Mouse (Mus musculus): Measurements from ENCODE around the gene Sntg2. TPM values are rescaled to one million over a fixed set of nuclear protein-coding genes. Genes with fewer than 3 reads are reported as not detected.

The Sntg2 gene
- polyA plus RNA-seq, 1 experiment, result 0.88 TPM

DNA sequence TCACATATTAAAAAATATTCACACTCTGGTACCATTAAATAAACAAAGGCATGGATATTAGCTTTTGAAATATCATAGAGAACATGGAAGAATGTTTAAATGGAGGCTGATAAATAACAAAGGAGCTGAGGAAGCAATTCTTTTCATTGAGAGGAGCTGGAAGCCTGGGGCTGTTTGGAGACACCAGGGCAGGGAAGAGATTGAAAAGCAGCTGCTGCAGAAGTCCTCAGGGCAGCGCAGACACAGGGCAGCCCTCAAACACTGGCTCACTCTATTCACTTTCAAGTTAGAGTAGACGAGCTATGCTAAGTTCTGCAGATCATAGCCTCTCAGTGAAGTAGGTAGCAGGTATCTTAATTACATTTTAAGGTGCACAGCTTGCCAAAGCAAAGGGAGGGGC is 164.6 kb downstream of the Sntg2 start:
- no peak overlapping the region for H3K27ac ChIP-seq (ENCODE audit: insufficient read depth, low read depth, low read length)
- H3K4me3 ChIP-seq (ENCODE audit: insufficient read depth, low read depth, low read length), result no peak overlapping the region
- TF ChIP-seq CTCF (conservative IDR thresholded peaks at IDR 0.05; ENCODE audit: insufficient read depth, insufficient read length, low read depth, low read length) (no peak), POLR2A (IDR thresholded peaks at IDR 0.05; ENCODE audit: low read depth, low read length) (no peak)
- no peaks in the 10 kb centered on the region for H3K4me1 ChIP-seq (ENCODE audit: control insufficient read depth, insufficient read depth, low read length)
- WGBS, result 75% methylated on average over 2 of the region's 2 CpGs
- H3K36me3 ChIP-seq (ENCODE audit: control insufficient read depth, insufficient read depth, low read length), result no peaks in the 10 kb centered on the region
- H3K27me3 ChIP-seq (replicated peaks; ENCODE audit: control insufficient read depth, insufficient read depth, low read length), result no peaks in the 10 kb centered on the region
- DNase-seq, result no peak

DNA sequence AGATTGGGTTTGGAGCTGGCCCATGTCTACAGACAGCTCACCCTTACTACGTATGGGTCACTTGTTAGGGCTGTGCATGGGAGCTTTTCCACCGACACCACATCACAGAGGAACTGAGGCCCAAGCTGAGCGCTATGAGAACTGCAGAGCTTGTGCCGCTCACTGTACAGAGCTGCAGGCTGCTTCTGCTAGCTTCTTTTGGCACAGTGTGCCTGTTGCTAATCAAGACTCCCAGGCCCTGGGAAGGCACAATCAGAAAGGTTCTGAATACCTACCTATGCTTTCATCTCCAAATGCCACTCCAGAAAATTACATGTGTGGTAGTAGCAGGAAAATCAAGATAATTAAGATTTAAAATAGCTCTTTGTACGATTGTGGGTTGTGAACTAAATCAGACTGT is 165.1 kb downstream of the Sntg2 start:
- H3K27me3 ChIP-seq (replicated peaks; ENCODE audit: control insufficient read depth, insufficient read depth, low read length), result no peaks in the 10 kb centered on the region
- no peak overlapping the region for H3K27ac ChIP-seq (ENCODE audit: insufficient read depth, low read depth, low read length)
- 79% methylated on average over 5 of the region's 5 CpGs for WGBS

DNA sequence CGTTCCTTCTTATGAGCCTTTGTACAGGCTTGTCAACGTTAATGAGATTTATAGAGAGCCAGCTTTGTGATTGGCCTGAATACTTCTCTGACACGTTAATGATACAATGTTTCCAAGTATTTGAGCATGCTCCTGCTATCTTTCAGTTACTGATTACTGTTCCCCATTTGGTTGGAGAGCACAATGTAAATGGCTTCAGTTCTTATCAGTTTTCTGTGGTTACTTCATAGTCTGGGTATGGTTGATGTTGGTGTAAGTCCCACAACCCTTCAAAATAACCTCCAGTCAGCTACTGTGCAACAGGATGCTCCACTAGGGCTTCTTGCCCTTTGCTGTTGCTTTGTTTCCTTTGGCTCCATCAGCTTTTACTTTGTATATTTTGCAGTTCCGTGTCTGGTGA is 168.7 kb downstream of the Sntg2 start:
- Histone ChIP-seq H3K27ac (ENCODE audit: insufficient read depth, low read depth, low read length) (no peak overlapping the region), H3K36me3 (ENCODE audit: control insufficient read depth, insufficient read depth, low read length) (no peaks in the 10 kb centered on the region), H3K27me3 (replicated peaks; ENCODE audit: control insufficient read depth, insufficient read depth, low read length) (no peaks in the 10 kb centered on the region), H3K4me1 (ENCODE audit: control insufficient read depth, insufficient read depth, low read length) (no peaks in the 10 kb centered on the region), H3K4me3 (ENCODE audit: insufficient read depth, low read depth, low read length) (no peak overlapping the region)
- no peak for DNase-seq
- TF ChIP-seq POLR2A (IDR thresholded peaks at IDR 0.05; ENCODE audit: low read depth, low read length) (no peak), CTCF (conservative IDR thresholded peaks at IDR 0.05; ENCODE audit: insufficient read depth, insufficient read length, low read depth, low read length) (no peak)
- WGBS, result 43% methylated on average over 4 of the region's 4 CpGs

More for the DNA sequence above, 165.1 kb downstream of the Sntg2 start:
- TF ChIP-seq POLR2A (IDR thresholded peaks at IDR 0.05; ENCODE audit: low read depth, low read length) (no peak), CTCF (conservative IDR thresholded peaks at IDR 0.05; ENCODE audit: insufficient read depth, insufficient read length, low read depth, low read length) (no peak)
- no peak overlapping the region for H3K4me3 ChIP-seq (ENCODE audit: insufficient read depth, low read depth, low read length)
- H3K4me1 ChIP-seq (ENCODE audit: control insufficient read depth, insufficient read depth, low read length), result no peaks in the 10 kb centered on the region
- no peaks in the 10 kb centered on the region for H3K36me3 ChIP-seq (ENCODE audit: control insufficient read depth, insufficient read depth, low read length)
- no peak for DNase-seq

DNA sequence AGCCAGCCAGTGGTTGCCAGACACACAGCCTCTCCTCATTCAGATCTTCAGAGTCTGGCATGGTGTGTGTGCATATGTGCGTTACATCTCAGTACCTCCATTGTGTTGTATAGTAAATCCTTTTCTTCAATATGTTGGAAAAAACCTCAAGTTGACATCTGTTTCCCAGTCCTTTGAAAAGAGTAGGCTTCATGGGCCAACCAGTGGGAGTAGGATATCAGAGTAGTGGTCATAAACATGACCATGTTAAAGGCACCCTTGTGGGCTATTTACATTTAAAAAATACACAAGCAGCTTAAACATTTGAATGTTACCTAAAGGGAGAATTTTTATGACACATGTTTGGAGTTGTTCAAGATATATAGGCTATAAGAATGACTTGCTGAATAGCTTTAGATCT is 170.4 kb downstream of the Sntg2 start:
- no peaks in the 10 kb centered on the region for H3K36me3 ChIP-seq (ENCODE audit: control insufficient read depth, insufficient read depth, low read length)
- no peak overlapping the region for H3K27ac ChIP-seq (ENCODE audit: insufficient read depth, low read depth, low read length)
- no peak for DNase-seq
- TF ChIP-seq POLR2A (IDR thresholded peaks at IDR 0.05; ENCODE audit: low read depth, low read length) (no peak), CTCF (conservative IDR thresholded peaks at IDR 0.05; ENCODE audit: insufficient read depth, insufficient read length, low read depth, low read length) (no peak)
- 97% methylated on average over 1 of the region's 1 CpGs for WGBS
- no peaks in the 10 kb centered on the region for H3K4me1 ChIP-seq (ENCODE audit: control insufficient read depth, insufficient read depth, low read length)
- H3K27me3 ChIP-seq (replicated peaks; ENCODE audit: control insufficient read depth, insufficient read depth, low read length), result no peaks in the 10 kb centered on the region
- H3K4me3 ChIP-seq (ENCODE audit: insufficient read depth, low read depth, low read length), result no peak overlapping the region

DNA sequence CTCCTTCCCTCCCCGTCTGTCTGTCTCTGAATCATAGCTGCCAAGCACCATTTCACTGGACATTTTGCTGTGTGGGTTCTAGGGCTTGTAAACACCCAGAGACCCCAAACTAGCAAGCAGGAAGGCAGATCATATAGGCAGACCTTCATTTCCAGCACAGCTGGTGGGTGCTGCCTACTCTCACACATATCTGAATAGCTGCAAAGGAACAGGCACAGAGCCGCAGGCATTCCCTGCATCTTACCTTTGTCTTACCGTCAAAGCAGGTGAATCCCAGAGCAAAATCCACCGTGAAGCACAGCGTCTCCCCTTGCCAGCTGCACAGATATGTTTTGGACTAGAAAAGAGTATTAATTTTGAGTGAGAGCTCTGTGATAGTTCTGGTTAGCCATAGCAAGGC is 172.1 kb downstream of the Sntg2 start:
- Histone ChIP-seq H3K27ac (ENCODE audit: insufficient read depth, low read depth, low read length) (no peak overlapping the region), H3K4me3 (ENCODE audit: insufficient read depth, low read depth, low read length) (no peak overlapping the region), H3K4me1 (ENCODE audit: control insufficient read depth, insufficient read depth, low read length) (no peaks in the 10 kb centered on the region), H3K27me3 (replicated peaks; ENCODE audit: control insufficient read depth, insufficient read depth, low read length) (no peaks in the 10 kb centered on the region), H3K36me3 (ENCODE audit: control insufficient read depth, insufficient read depth, low read length) (no peaks in the 10 kb centered on the region)
- no peak for DNase-seq
- TF ChIP-seq POLR2A (IDR thresholded peaks at IDR 0.05; ENCODE audit: low read depth, low read length) (no peak), CTCF (conservative IDR thresholded peaks at IDR 0.05; ENCODE audit: insufficient read depth, insufficient read length, low read depth, low read length) (no peak)
- 84% methylated on average over 5 of the region's 5 CpGs for WGBS

DNA sequence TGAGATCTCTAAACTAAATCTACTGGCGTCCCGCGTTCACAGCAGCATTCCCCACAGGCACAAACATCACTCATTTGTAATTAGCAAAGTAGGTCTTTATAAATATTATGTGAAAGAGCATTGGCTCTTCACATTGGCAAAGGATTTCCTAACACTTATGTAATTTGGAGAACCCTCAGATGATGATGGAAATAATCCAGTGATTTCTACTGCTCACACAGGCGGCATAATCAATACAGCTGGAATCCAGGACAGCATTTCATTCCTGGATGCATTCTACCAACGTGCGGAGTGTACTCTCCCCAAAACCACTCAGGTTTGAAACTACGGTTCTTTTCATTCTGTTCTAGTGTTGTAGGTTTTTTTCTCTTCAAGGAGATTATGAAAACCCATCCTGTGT is 172.6 kb downstream of the Sntg2 start:
- H3K27me3 ChIP-seq (replicated peaks; ENCODE audit: control insufficient read depth, insufficient read depth, low read length), result no peaks in the 10 kb centered on the region
- no peaks in the 10 kb centered on the region for H3K4me1 ChIP-seq (ENCODE audit: control insufficient read depth, insufficient read depth, low read length)
- no peak overlapping the region for H3K27ac ChIP-seq (ENCODE audit: insufficient read depth, low read depth, low read length)
- H3K4me3 ChIP-seq (ENCODE audit: insufficient read depth, low read depth, low read length), result no peak overlapping the region
- 90% methylated on average over 7 of the region's 7 CpGs for WGBS
- DNase-seq, result no peak
- TF ChIP-seq POLR2A (IDR thresholded peaks at IDR 0.05; ENCODE audit: low read depth, low read length) (no peak), CTCF (conservative IDR thresholded peaks at IDR 0.05; ENCODE audit: insufficient read depth, insufficient read length, low read depth, low read length) (no peak)
- no peaks in the 10 kb centered on the region for H3K36me3 ChIP-seq (ENCODE audit: control insufficient read depth, insufficient read depth, low read length)

DNA sequence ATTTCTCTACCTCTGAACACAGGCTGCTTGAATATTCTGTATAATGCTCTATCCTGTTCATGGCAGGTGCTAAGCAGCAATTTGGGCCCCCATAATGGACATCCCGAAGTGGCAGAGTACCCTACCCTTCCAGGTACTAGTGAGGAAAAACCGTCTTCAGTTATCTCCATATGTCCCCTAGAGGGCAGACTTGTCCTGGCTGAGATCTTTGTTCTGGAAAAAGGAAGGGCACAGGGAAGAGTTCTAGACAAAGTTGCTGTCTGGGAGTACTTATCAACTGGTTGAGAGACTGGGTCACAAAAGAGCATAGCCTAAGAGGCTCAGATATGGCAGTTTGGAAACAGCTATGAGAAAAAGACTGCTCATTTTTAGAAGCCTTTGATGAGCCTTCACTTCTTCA is 173.4 kb downstream of the Sntg2 start:
- peak; percentile 58 for DNase-seq
- no peaks in the 10 kb centered on the region for H3K36me3 ChIP-seq (ENCODE audit: control insufficient read depth, insufficient read depth, low read length)
- H3K27me3 ChIP-seq (replicated peaks; ENCODE audit: control insufficient read depth, insufficient read depth, low read length), result no peaks in the 10 kb centered on the region
- WGBS, result 22% methylated on average over 2 of the region's 2 CpGs
- no peak overlapping the region for H3K4me3 ChIP-seq (ENCODE audit: insufficient read depth, low read depth, low read length)
- no peak overlapping the region for H3K27ac ChIP-seq (ENCODE audit: insufficient read depth, low read depth, low read length)
- no peaks in the 10 kb centered on the region for H3K4me1 ChIP-seq (ENCODE audit: control insufficient read depth, insufficient read depth, low read length)
- TF ChIP-seq POLR2A (IDR thresholded peaks at IDR 0.05; ENCODE audit: low read depth, low read length) (no peak), CTCF (conservative IDR thresholded peaks at IDR 0.05; ENCODE audit: insufficient read depth, insufficient read length, low read depth, low read length) (peak; percentile 46)

DNA sequence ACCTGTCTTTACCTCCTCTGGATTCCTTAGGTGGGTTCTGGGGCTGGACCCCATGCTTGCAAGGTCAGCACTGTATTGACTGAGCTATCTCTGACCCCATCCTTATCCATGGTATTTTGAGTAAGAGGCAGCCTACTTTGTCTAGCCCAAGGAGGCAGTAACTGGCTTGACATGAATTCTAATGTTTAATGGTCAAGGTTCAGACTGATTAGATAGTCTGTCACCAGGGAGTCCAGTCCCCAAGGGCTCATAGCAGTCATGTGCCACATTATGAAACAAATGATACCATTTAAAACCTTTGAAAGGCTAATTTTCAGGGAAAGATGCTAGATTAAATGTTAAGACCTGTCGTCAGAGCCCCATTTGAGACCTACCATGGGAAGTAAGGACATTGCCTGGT is 174.9 kb downstream of the Sntg2 start:
- Histone ChIP-seq H3K4me1 (ENCODE audit: control insufficient read depth, insufficient read depth, low read length) (no peaks in the 10 kb centered on the region), H3K27ac (ENCODE audit: insufficient read depth, low read depth, low read length) (no peak overlapping the region), H3K4me3 (ENCODE audit: insufficient read depth, low read depth, low read length) (no peak overlapping the region), H3K27me3 (replicated peaks; ENCODE audit: control insufficient read depth, insufficient read depth, low read length) (no peaks in the 10 kb centered on the region), H3K36me3 (ENCODE audit: control insufficient read depth, insufficient read depth, low read length) (no peaks in the 10 kb centered on the region)
- WGBS, result 85% methylated on average over 1 of the region's 1 CpGs
- no peak for DNase-seq
- TF ChIP-seq POLR2A (IDR thresholded peaks at IDR 0.05; ENCODE audit: low read depth, low read length), result no peak
- TF ChIP-seq CTCF (conservative IDR thresholded peaks at IDR 0.05; ENCODE audit: insufficient read depth, insufficient read length, low read depth, low read length), result no peak
